Mouse (Mus musculus) bone marrow, adult 2 months (tissue): Measurements from ENCODE around the gene Saa4.

Source experiments
- CTCF ChIP-seq: fragments of 200-500 bp; IDR thresholded peaks from 2 replicates; pipeline ENCODE4 v1.5.1; 2011; ENCODE audit warnings: low read length, control low read depth; ENCODE audit not compliant: control insufficient read depth, insufficient read depth
- POLR2A ChIP-seq: fragments of 200-500 bp; IDR thresholded peaks from 2 replicates; pipeline ENCODE4 v1.6.1; 2011; ENCODE audit warnings: low read depth, mild to moderate bottlenecking, control low read depth, low read length, borderline replicate concordance; ENCODE audit not compliant: control insufficient read depth

DNA sequence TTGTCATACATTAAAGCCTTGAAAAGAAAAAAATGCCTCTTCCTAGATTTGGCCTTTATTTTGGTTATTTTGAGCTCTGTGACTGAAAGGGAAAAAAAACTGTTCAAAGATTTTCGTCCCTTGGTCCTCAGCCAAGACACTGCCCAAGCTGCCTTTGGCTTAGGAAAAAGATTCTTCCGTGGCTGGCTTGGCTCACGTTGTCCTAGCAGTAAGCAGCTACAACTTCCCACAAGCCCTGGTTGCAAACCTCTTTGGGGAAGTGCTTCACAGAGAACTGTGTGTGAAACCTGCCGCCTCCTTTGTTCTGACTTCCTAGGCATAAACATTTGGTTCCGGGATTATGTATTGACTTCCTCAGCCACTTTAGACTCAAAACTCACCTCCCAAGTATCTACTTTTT lies 15.5 kb downstream of the Saa4 start:
- TF ChIP-seq CTCF (no peak), POLR2A (no peak)
